Mouse (Mus musculus) embryonic stem cell, embryonic (primary cell): Measurements from ENCODE around the gene Sucnr1.

Experiments used
- CTCF ChIA-PET, 4 experiments: fragments of 300-600 bp in 2 of 4; fragments of 350-600 bp in 2 of 4; sonication (Branson Sonifier 250); formaldehyde crosslinking; loops; one replicate each; lab custom pipeline; 2022; ENCODE audit warnings: inconsistent platforms in 2 of 4; lab: Charles Lee
- POLR2A ChIA-PET, 4 experiments: fragments of 300-600 bp in 2 of 4; fragments of 350-600 bp in 2 of 4; sonication (Branson Sonifier 250); formaldehyde crosslinking; loops; one replicate each; lab custom pipeline; 2022; ENCODE audit warnings: antibody characterized with exemption in 4 of 4, inconsistent platforms in 1 of 4; lab: Charles Lee

The Sucnr1 gene

DNA sequence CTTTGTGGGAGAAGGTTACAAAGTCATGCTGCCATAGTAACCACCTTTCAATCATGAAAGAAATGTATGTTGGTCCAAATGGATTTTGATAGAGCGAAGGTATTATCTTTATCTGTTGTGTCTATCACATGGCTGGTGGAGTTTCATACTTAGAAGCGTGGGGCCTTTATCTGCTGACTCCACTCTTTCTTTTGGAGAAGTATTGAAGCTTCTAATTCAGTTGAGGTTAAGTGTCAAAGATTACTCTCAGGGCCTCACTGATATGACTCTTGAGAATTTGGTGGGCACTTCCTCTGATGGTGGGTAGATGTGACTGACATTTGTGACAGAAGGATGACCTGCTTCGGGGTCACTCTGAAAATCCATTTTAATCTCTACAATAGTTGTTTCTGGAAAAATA, 26.1 kb downstream of the Sucnr1 start:
- CTCF ChIA-PET, result no interaction called here
- POLR2A ChIA-PET, result no interaction called here

- CTCF ChIA-PET, result no interaction called here
- POLR2A ChIA-PET, result no interaction called here
Measured at GRCm38 (mm10) chr3:60108815-60109214, 27.1 kb downstream of the Sucnr1 start.

- CTCF ChIA-PET, result interaction anchor here in 1 of 4 experiments (1.4 kb wide), 1 partner anchor 19 kb away, joined by 3 read pairs; no protein-coding TSS in a partner anchor
- POLR2A ChIA-PET, result no interaction called here
Measured at GRCm38 (mm10) chr3:60111135-60111710, 29.6 kb downstream of the Sucnr1 start.

- ChIA-PET CTCF (interaction anchor here in 2 of 4 experiments (0.6 to 1.4 kb wide), 2 partner anchors 18 to 931 kb away, joined by 3 read pairs; no protein-coding TSS in a partner anchor), POLR2A (interaction anchor here in 1 of 4 experiments (0.5 kb wide), 1 partner anchor 390 kb away, joined by 3 read pairs; no protein-coding TSS in a partner anchor)
Measured at GRCm38 (mm10) chr3:60111889-60112646, 30.4 kb downstream of the Sucnr1 start.

DNA sequence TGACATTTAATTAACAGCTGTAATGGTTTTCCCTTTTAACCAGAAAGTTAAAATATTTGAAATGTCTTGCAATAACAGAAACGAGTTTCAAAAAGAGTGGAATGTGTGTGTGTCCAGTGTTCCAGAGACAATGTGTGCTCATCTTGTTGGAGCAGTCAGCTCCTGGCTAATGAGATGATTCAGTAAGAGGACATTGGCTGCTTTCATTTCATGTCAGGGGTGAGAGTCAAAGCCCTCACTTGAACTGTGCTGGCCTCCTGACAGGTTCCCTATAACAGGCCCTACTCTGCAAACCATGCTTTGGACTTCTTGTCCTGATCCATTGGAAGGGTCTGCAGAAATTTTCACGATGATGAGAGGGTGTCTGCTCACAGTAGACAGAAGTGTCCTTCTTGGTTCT, 32.9 kb downstream of the Sucnr1 start:
- ChIA-PET CTCF (no interaction called here), POLR2A (interaction anchor here in 1 of 4 experiments (0.9 kb wide), 1 partner anchor 386 kb away, joined by 5 read pairs; no protein-coding TSS in a partner anchor)

- ChIA-PET CTCF (no interaction called here), POLR2A (no interaction called here)
Measured at GRCm38 (mm10) chr3:60121449-60121848, 39.8 kb downstream of the Sucnr1 start.

DNA sequence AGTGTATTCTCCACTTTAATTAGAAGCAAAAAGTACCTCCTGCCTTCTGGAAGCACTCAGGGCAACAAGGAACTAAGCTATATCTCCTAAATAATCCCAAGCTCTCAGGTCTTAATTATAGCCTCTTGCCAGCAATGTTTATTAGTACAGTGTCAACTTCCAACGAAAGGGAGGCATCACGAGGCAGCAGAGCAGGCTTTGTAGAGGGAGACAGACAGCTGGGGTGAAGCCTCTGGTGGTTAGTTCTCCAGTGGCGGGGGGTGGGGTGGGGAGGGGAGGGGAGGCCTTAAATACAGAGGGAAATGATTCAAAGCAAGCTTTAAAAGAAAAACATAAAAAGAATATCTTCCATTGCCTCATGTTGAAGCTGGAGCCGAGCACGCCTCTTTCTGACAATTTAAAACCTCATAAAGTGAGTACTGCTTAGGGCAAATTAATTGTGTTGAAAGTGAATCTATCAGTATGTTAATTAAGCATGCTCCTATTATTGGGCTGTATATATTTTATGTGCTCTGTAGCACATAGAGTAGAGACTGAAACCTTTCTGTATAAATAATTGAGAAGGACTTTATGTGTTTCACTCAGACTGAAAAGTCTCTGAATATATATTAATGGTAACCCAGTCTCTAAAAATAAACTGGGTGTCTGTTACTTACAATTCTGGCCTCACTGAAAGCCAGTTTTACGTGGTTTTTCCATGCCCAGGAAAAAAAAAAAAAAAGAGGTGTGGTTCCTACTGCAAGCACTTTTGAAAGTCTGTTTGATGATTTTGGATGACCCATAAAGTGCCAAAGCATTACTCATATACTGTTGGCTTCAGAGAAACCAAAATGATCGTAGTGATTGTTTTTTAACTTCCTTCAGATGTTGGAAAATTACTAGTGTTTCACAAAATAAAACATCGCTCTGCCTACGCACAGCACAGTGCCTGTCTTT, 42.5 kb downstream of the Sucnr1 start:
- CTCF ChIA-PET, result no interaction called here

GRCm38 (mm10) chr3:60126564-60126963, 44.9 kb downstream of the Sucnr1 start:
- POLR2A ChIA-PET, result no interaction called here
- CTCF ChIA-PET, result no interaction called here

More for the DNA sequence above, 42.5 kb downstream of the Sucnr1 start:
- POLR2A ChIA-PET, result no interaction called here

DNA sequence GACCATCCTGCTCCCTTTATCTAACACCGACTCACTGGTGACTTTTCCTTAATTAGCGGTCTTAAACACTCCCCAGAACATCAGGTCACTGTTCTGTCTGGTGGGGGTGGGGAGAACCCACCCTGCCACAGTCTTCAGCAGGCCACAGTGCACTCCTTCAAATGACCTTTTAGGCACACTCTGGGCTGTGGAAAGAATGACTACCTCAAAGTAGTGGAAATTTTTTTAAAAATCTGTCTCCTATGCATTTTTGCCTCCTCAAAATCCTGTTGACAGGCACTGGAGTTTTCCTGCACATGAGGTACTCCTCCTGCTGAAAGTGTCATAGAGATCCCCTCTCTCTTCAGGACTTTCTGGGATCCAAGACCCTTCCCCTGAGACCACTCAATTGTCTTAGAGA, 46.6 kb downstream of the Sucnr1 start:
- ChIA-PET POLR2A (no interaction called here), CTCF (no interaction called here)

GRCm38 (mm10) chr3:60135801-60136200, 54.1 kb downstream of the Sucnr1 start:
- ChIA-PET CTCF (no interaction called here), POLR2A (no interaction called here)
